20 mouse cellular contexts compared by ENCODE assay signal in genomic region chr16:6557726-6558125, GRCm38 (mm10).
DNase-seq lines count a peak whose midpoint lies in the region; TF ChIP-seq lines count a peak whose summit lies in the region.
"Had no signal": no experiment of that assay in that cellular context is flagged by ENCODE, and none has a peak within 500 bp of the region (broad histone marks: within the 10 kb centered on the region; RNA-seq: fewer than 3 reads in every experiment).

No protein-coding gene starts in this region.

- peak overlapping the region; percentile 63 for H3K27ac ChIP-seq in left cerebral cortex, adult 2 months
- H3K27ac ChIP-seq in hindbrain, embryonic 10.5 days: no peak overlapping the region
- H3K27ac ChIP-seq: forebrain, embryonic 10.5 days; forebrain, embryonic 13.5 days; heart, adult 2 months; heart, embryonic 10.5 days; heart, embryonic 13.5 days; hindbrain, embryonic 12.5 days; hindbrain, embryonic 15.5 days had no signal

- DNase-seq in cerebellum, adult 18-20 months: peak; percentile 51
- no peak for DNase-seq in cerebellum, postnatal 4 days (ENCODE audit: low spot score in 2 of 2)
- DNase-seq in left cerebral cortex, adult 2 months (ENCODE audit: extremely low spot score in 1 of 2, low spot score in 2 of 2): no peak
- no peak for DNase-seq in left cerebral cortex, adult 8-10 months (ENCODE audit: low spot score in 2 of 2)
- peak; percentile 84 for DNase-seq in cerebellum, adult 9-10 months
- DNase-seq in telencephalon, adult 2 months (ENCODE audit: low read depth, low spot score): peak; percentile 49
- DNase-seq in lung, postnatal 4 days: no peak
- DNase-seq in hindbrain, embryonic 10.5 days (ENCODE audit: low spot score): no peak
- DNase-seq: adrenal gland, adult 2 months; adrenal gland, postnatal 14 days; gastrocnemius, postnatal 36 days; heart, adult 2 months; heart, postnatal 14 days; heart, postnatal 4 days had no signal

- no peaks in the 10 kb centered on the region for H3K36me3 ChIP-seq in hindbrain, embryonic 10.5 days
- H3K36me3 ChIP-seq: forebrain, embryonic 10.5 days; heart, embryonic 10.5 days; heart, embryonic 13.5 days; hindbrain, embryonic 12.5 days; hindbrain, embryonic 15.5 days had no signal

- no peaks in the 10 kb centered on the region for H3K4me1 ChIP-seq in hindbrain, embryonic 10.5 days (replicated peaks)
- H3K4me1 ChIP-seq: heart, embryonic 10.5 days; heart, embryonic 13.5 days; hindbrain, embryonic 12.5 days; hindbrain, embryonic 15.5 days had no signal

- no peaks in the 10 kb centered on the region for H3K27me3 ChIP-seq in hindbrain, embryonic 10.5 days (ENCODE audit: insufficient read depth, poor library complexity, severe bottlenecking)
- H3K27me3 ChIP-seq: forebrain, embryonic 13.5 days; heart, embryonic 13.5 days; hindbrain, embryonic 12.5 days; hindbrain, embryonic 15.5 days had no signal

- no peak overlapping the region for H3K4me3 ChIP-seq in left cerebral cortex, adult 2 months
- H3K4me3 ChIP-seq in hindbrain, embryonic 10.5 days: no peak overlapping the region
- H3K4me3 ChIP-seq: forebrain, embryonic 10.5 days; forebrain, embryonic 13.5 days; heart, adult 2 months; heart, embryonic 10.5 days; heart, embryonic 13.5 days; hindbrain, embryonic 12.5 days; hindbrain, embryonic 15.5 days had no signal

- H3K9me3 ChIP-seq in hindbrain, embryonic 10.5 days: no peaks in the 10 kb centered on the region
- H3K9me3 ChIP-seq: forebrain, embryonic 10.5 days; forebrain, embryonic 13.5 days; heart, embryonic 10.5 days; heart, embryonic 13.5 days; hindbrain, embryonic 12.5 days; hindbrain, embryonic 15.5 days had no signal

- WGBS in hindbrain, embryonic 10.5 days: 91% methylated on average over 1 of the region's 1 CpGs

- TF ChIP-seq CTCF in left cerebral cortex, adult 2 months (IDR thresholded peaks at IDR 0.05): no peak

- intact Hi-C loops in left cerebral cortex, adult 2 months (cut with DNase I): no loop called here

Comparison
In these comparisons a context has a peak if more than half of its experiments do, and no peak if none do; other contexts are left out.
1. DNase-seq: peak in cerebellum, adult 18-20 months (2 of 2), cerebellum, adult 9-10 months (single experiment) and telencephalon, adult 2 months (single experiment); none in cerebellum, postnatal 4 days (0 of 2), left cerebral cortex, adult 2 months (0 of 2), left cerebral cortex, adult 8-10 months (0 of 2), lung, postnatal 4 days (0 of 2) and hindbrain, embryonic 10.5 days (single experiment).